ENCODE assay signal across 26 mouse cellular contexts in genomic region chr4:95626186-95626585, GRCm38 (mm10).
"Had no signal": no experiment of that assay in that cellular context is flagged by ENCODE, and none has a peak within 500 bp of the region (broad histone marks: within the 10 kb centered on the region; RNA-seq: fewer than 3 reads in every experiment).

No protein-coding gene starts in this region.

- H3K4me3 ChIP-seq: heart, embryonic 10.5 days; heart, embryonic 12.5 days; heart, embryonic 13.5 days; heart, embryonic 15.5 days; hindbrain, embryonic 10.5 days; hindbrain, embryonic 12.5 days; hindbrain, embryonic 13.5 days; hindbrain, embryonic 15.5 days; intestine, embryonic 15.5 days; kidney, embryonic 15.5 days; left cerebral cortex, adult 2 months had no signal

- DNase-seq: heart, postnatal 10 days; heart, postnatal 14 days; heart, postnatal 36 days; heart, postnatal 4 days; kidney, adult 11 months; kidney, adult 18-20 months; kidney, adult 8-10 months; kidney, postnatal 10 days; kidney, postnatal 14 days; kidney, postnatal 25 days; kidney, postnatal 4 days; layer of hippocampus, postnatal 36 days had no signal

- H3K27me3 ChIP-seq: heart, embryonic 12.5 days; heart, embryonic 13.5 days; heart, embryonic 15.5 days; hindbrain, embryonic 12.5 days; hindbrain, embryonic 13.5 days; hindbrain, embryonic 15.5 days; intestine, embryonic 15.5 days; kidney, embryonic 15.5 days had no signal

- H3K27ac ChIP-seq: heart, embryonic 10.5 days; heart, embryonic 13.5 days; heart, embryonic 15.5 days; hindbrain, embryonic 10.5 days; hindbrain, embryonic 12.5 days; hindbrain, embryonic 13.5 days; hindbrain, embryonic 14.5 days; hindbrain, embryonic 15.5 days; hindbrain, postnatal 0 days; intestine, embryonic 15.5 days; kidney, embryonic 15.5 days; kidney, postnatal 0 days; left cerebral cortex, adult 2 months had no signal

- H3K4me1 ChIP-seq: heart, embryonic 10.5 days; heart, embryonic 12.5 days; heart, embryonic 13.5 days; heart, embryonic 15.5 days; hindbrain, embryonic 10.5 days; hindbrain, embryonic 12.5 days; hindbrain, embryonic 13.5 days; hindbrain, embryonic 15.5 days; intestine, embryonic 15.5 days; kidney, embryonic 15.5 days had no signal
